ENCODE assay signal across 22 mouse cellular contexts in the genomic region with DNA sequence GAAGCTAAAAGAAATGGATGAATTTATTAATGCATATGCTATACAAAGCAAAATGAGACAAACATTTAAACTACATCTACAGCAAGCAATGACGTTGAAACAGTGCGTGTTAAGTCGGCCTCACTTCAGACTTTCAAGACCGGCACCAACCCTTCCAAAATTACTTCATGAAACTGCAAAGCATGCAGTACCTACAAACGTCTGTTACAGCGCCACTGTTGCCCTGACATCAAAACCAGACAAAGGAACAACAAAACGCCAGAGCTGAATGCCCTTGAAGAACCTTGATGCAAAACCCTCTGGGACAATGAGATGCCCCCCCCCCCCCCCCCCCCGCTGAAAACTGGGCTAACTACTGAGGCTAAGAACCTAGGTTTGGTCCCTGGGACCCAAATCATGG. TPM values are rescaled to one million over a fixed set of nuclear protein-coding genes. Genes with fewer than 3 reads are reported as not detected.
DNase-seq lines count a peak whose midpoint lies in the region; ATAC-seq and TF ChIP-seq lines count a peak whose summit lies in the region.
"Had no signal": no experiment of that assay in that cellular context is flagged by ENCODE, and none has a peak within 500 bp of the region (broad histone marks: within the 10 kb centered on the region; RNA-seq: fewer than 3 reads in every experiment).

No protein-coding gene starts in this region.

- H3K4me2 ChIP-seq in forebrain, postnatal 0 days (ENCODE audit: low read depth), result no peak overlapping the region
- H3K4me2 ChIP-seq in forebrain, embryonic 13.5 days, result no peak overlapping the region
- H3K4me2 ChIP-seq in kidney, embryonic 15.5 days, result no peak overlapping the region
- H3K4me2 ChIP-seq: embryonic facial prominence, embryonic 12.5 days; forebrain, embryonic 12.5 days; hindbrain, embryonic 12.5 days; intestine, embryonic 15.5 days had no signal

- DNase-seq in forebrain, postnatal 0 days, result no peak
- no peak for DNase-seq in layer of hippocampus, adult 2 months (ENCODE audit: low spot score in 2 of 2)
- no peak for DNase-seq in layer of hippocampus, postnatal 25 days (ENCODE audit: extremely low spot score in 1 of 2, low spot score in 1 of 2)
- no peak for DNase-seq in brain, embryonic 14.5 days (ENCODE audit: low read depth)
- DNase-seq: adrenal gland, adult 2 months; adrenal gland, postnatal 25 days; cerebellum, adult 2 months; cerebellum, postnatal 10 days; gastrocnemius, adult 2 months; gastrocnemius, postnatal 25 days; heart, postnatal 10 days; heart, postnatal 4 days had no signal

- no peaks in the 10 kb centered on the region for H3K4me1 ChIP-seq in forebrain, postnatal 0 days (ENCODE audit: insufficient read depth)
- H3K4me1 ChIP-seq in forebrain, embryonic 13.5 days, result no peaks in the 10 kb centered on the region
- peaks cover 16% of the 10 kb centered on the region; the same call in 1 of the 2 replicates for H3K4me1 ChIP-seq in E14TG2a.4 (replicated peaks; ENCODE audit: low read depth, low read length)
- H3K4me1 ChIP-seq in kidney, embryonic 15.5 days, result no peaks in the 10 kb centered on the region
- H3K4me1 ChIP-seq: embryonic facial prominence, embryonic 12.5 days; forebrain, embryonic 12.5 days; hindbrain, embryonic 12.5 days had no signal

- ATAC-seq in forebrain, postnatal 0 days, result no peak
- no peak for ATAC-seq in forebrain, embryonic 13.5 days
- no peak for ATAC-seq in kidney, embryonic 15.5 days (replicated peaks; ENCODE audit: low FRiP score)
- ATAC-seq: intestine, embryonic 15.5 days had no signal

- 60% methylated on average over 8 of the region's 8 CpGs for WGBS in forebrain, postnatal 0 days
- WGBS in forebrain, embryonic 13.5 days, result 68% methylated on average over 8 of the region's 8 CpGs
- WGBS in kidney, embryonic 15.5 days, result 79% methylated on average over 7 of the region's 8 CpGs

- H3K27me3 ChIP-seq in forebrain, postnatal 0 days (ENCODE audit: insufficient read depth, low read length), result no peaks in the 10 kb centered on the region
- H3K27me3 ChIP-seq in forebrain, embryonic 13.5 days, result no peaks in the 10 kb centered on the region
- H3K27me3 ChIP-seq in E14TG2a.4 (ENCODE audit: insufficient read depth, low read length), result 0 out of 2 replicates have a peak, but pooled peaks cover 3% of the 10 kb centered on the region
- no peaks in the 10 kb centered on the region for H3K27me3 ChIP-seq in kidney, embryonic 15.5 days
- H3K27me3 ChIP-seq: CH12.LX; embryonic facial prominence, embryonic 12.5 days; forebrain, embryonic 12.5 days; hindbrain, embryonic 12.5 days; intestine, embryonic 15.5 days had no signal

- H3K9ac ChIP-seq in forebrain, postnatal 0 days, result no peak overlapping the region
- no peak overlapping the region for H3K9ac ChIP-seq in forebrain, embryonic 13.5 days
- no peak overlapping the region for H3K9ac ChIP-seq in kidney, embryonic 15.5 days
- H3K9ac ChIP-seq: embryonic facial prominence, embryonic 12.5 days; forebrain, embryonic 12.5 days; hindbrain, embryonic 12.5 days; intestine, embryonic 15.5 days had no signal

- H3K27ac ChIP-seq in forebrain, postnatal 0 days (ENCODE audit: low read depth, low read length), result no peak overlapping the region
- H3K27ac ChIP-seq in forebrain, embryonic 13.5 days, result no peak overlapping the region
- H3K27ac ChIP-seq in layer of hippocampus, adult 2 months, result no peak overlapping the region
- H3K27ac ChIP-seq in kidney, embryonic 15.5 days, result no peak overlapping the region
- H3K27ac ChIP-seq: embryonic facial prominence, embryonic 12.5 days; forebrain, embryonic 12.5 days; gastrocnemius, adult 2 months; hindbrain, embryonic 12.5 days; intestine, embryonic 15.5 days had no signal

- no peaks in the 10 kb centered on the region for H3K36me3 ChIP-seq in forebrain, postnatal 0 days (ENCODE audit: insufficient read depth)
- no peaks in the 10 kb centered on the region for H3K36me3 ChIP-seq in forebrain, embryonic 13.5 days (ENCODE audit: poor library complexity, severe bottlenecking)
- 0 out of 2 replicates have a peak, but pooled peaks cover 5% of the 10 kb centered on the region for H3K36me3 ChIP-seq in E14TG2a.4 (ENCODE audit: insufficient read depth, low read length)
- H3K36me3 ChIP-seq in kidney, embryonic 15.5 days, result no peaks in the 10 kb centered on the region
- H3K36me3 ChIP-seq: embryonic facial prominence, embryonic 12.5 days; forebrain, embryonic 12.5 days; hindbrain, embryonic 12.5 days; intestine, embryonic 15.5 days had no signal

- no peaks in the 10 kb centered on the region for H3K9me3 ChIP-seq in forebrain, postnatal 0 days (ENCODE audit: low read length)
- no peaks in the 10 kb centered on the region for H3K9me3 ChIP-seq in forebrain, embryonic 13.5 days (replicated peaks)
- peaks cover 7% of the 10 kb centered on the region for H3K9me3 ChIP-seq in E14TG2a.4 (ENCODE audit: low read length)
- H3K9me3 ChIP-seq in kidney, embryonic 15.5 days (replicated peaks), result no peaks in the 10 kb centered on the region
- H3K9me3 ChIP-seq: embryonic facial prominence, embryonic 12.5 days; forebrain, embryonic 12.5 days; hindbrain, embryonic 12.5 days; intestine, embryonic 15.5 days had no signal

- peak; percentile 36; the same call in 1 of the 2 replicates for TF ChIP-seq CTCF in forebrain, postnatal 0 days (IDR thresholded peaks at IDR 0.05; ENCODE audit: low read depth)
- TF ChIP-seq CTCF in layer of hippocampus, adult 2 months (conservative IDR thresholded peaks at IDR 0.05), result peak; percentile 36
- peak; percentile 25 for TF ChIP-seq CTCF in E14TG2a.4 (conservative IDR thresholded peaks at IDR 0.05; ENCODE audit: low read length)
- peak; percentile 29; the same call in 1 of the 2 replicates for TF ChIP-seq CTCF in brain, embryonic 14.5 days (IDR thresholded peaks at IDR 0.05; ENCODE audit: borderline replicate concordance, extremely low read depth, insufficient read depth, insufficient read length)

- no peak for TF ChIP-seq POLR2A in brain, embryonic 14.5 days (IDR thresholded peaks at IDR 0.05; ENCODE audit: borderline replicate concordance, extremely low read depth, insufficient read depth, insufficient read length, poor library complexity, severe bottlenecking)

- no peak overlapping the region for H3K4me3 ChIP-seq in forebrain, postnatal 0 days (ENCODE audit: low read depth, low read length)
- H3K4me3 ChIP-seq in forebrain, embryonic 13.5 days, result no peak overlapping the region
- H3K4me3 ChIP-seq in layer of hippocampus, adult 2 months, result no peak overlapping the region
- H3K4me3 ChIP-seq in E14TG2a.4 (replicated peaks; ENCODE audit: low read length), result no peak overlapping the region
- H3K4me3 ChIP-seq in kidney, embryonic 15.5 days (replicated peaks), result no peak overlapping the region
- H3K4me3 ChIP-seq: embryonic facial prominence, embryonic 12.5 days; forebrain, embryonic 12.5 days; gastrocnemius, adult 2 months; hindbrain, embryonic 12.5 days; intestine, embryonic 15.5 days had no signal

RNA-seq across cellular contexts. Expression of a gene that starts 16.9 kb away (rescaled TPM):
- total RNA-seq in forebrain, postnatal 0 days (2014; rRNA removed), result 47.9 and 50.0 TPM in 2 replicates
- 64.4 and 74.9 TPM in 2 replicates for polyA plus RNA-seq in forebrain, postnatal 0 days (2015; fragmentation: Nextera tagmentation; extraction: Ambion mirVana)
- 112 and 114 TPM in 2 replicates for polyA plus RNA-seq in forebrain, embryonic 13.5 days (2015; fragmentation: Nextera tagmentation; extraction: Ambion mirVana)
- 10 to 100 TPM; 52.0 to 69.4 TPM for total RNA-seq in layer of hippocampus, adult 2 months (2021)
- total RNA-seq in layer of hippocampus, postnatal 25 days (2021), result 10 to 100 TPM; 49.2 to 53.3 TPM
- polyA plus RNA-seq in brain, embryonic 14.5 days (2012; rRNA removed), result 53.0 and 54.2 TPM in 2 replicates
- polyA plus RNA-seq in kidney, embryonic 15.5 days (2015; fragmentation: Nextera tagmentation; extraction: Ambion mirVana), result 88.9 and 90.3 TPM in 2 replicates

RNA-seq across cellular contexts. Expression of a gene that starts 29.3 kb away (rescaled TPM):
- 0.92 and 2.3 TPM in 2 replicates for total RNA-seq in forebrain, postnatal 0 days (2014; rRNA removed)
- polyA plus RNA-seq in forebrain, postnatal 0 days (2015; fragmentation: Nextera tagmentation; extraction: Ambion mirVana), result 0.93 and 1.7 TPM in 2 replicates
- 1.7 and 1.8 TPM in 2 replicates for polyA plus RNA-seq in forebrain, embryonic 13.5 days (2015; fragmentation: Nextera tagmentation; extraction: Ambion mirVana)
- 1 to 10 TPM; 1.8 to 3.4 TPM for total RNA-seq in layer of hippocampus, adult 2 months (2021)
- 1 to 10 TPM; 2.0 to 2.3 TPM for total RNA-seq in layer of hippocampus, postnatal 25 days (2021)
- 0.78 and 1.5 TPM in 2 replicates for polyA plus RNA-seq in brain, embryonic 14.5 days (2012; rRNA removed)
- polyA plus RNA-seq in kidney, embryonic 15.5 days (2015; fragmentation: Nextera tagmentation; extraction: Ambion mirVana), result 11.3 and 12.2 TPM in 2 replicates

RNA-seq across cellular contexts. Expression of a gene that starts 29.4 kb away (rescaled TPM):
- 5.6 and 6.3 TPM in 2 replicates for total RNA-seq in forebrain, postnatal 0 days (2014; rRNA removed)
- 4.9 and 5.0 TPM in 2 replicates for polyA plus RNA-seq in forebrain, postnatal 0 days (2015; fragmentation: Nextera tagmentation; extraction: Ambion mirVana)
- polyA plus RNA-seq in forebrain, embryonic 13.5 days (2015; fragmentation: Nextera tagmentation; extraction: Ambion mirVana), result 5.5 and 6.8 TPM in 2 replicates
- total RNA-seq in layer of hippocampus, adult 2 months (2021), result 1 to 10 TPM; 3.7 to 4.3 TPM
- total RNA-seq in layer of hippocampus, postnatal 25 days (2021), result 1 to 10 TPM; 4.3 to 5.3 TPM
- polyA plus RNA-seq in brain, embryonic 14.5 days (2012; rRNA removed), result 4.9 and 5.2 TPM in 2 replicates
- 8.7 and 10.0 TPM in 2 replicates for polyA plus RNA-seq in kidney, embryonic 15.5 days (2015; fragmentation: Nextera tagmentation; extraction: Ambion mirVana)

RNA-seq across cellular contexts. Expression of a gene that starts 56.3 kb away (rescaled TPM):
- 13.8 and 15.2 TPM in 2 replicates for total RNA-seq in forebrain, postnatal 0 days (2014; rRNA removed)
- 7.6 and 11.6 TPM in 2 replicates for polyA plus RNA-seq in forebrain, postnatal 0 days (2015; fragmentation: Nextera tagmentation; extraction: Ambion mirVana)
- 1.2 and 1.7 TPM in 2 replicates for polyA plus RNA-seq in forebrain, embryonic 13.5 days (2015; fragmentation: Nextera tagmentation; extraction: Ambion mirVana)
- total RNA-seq in layer of hippocampus, adult 2 months (2021), result 1 to 10 TPM; 8.9 to 9.1 TPM
- 1 to 10 TPM; 8.2 to 8.5 TPM for total RNA-seq in layer of hippocampus, postnatal 25 days (2021)
- 1.0 and 2.8 TPM in 2 replicates for polyA plus RNA-seq in brain, embryonic 14.5 days (2012; rRNA removed)
- polyA plus RNA-seq in kidney, embryonic 15.5 days (2015; fragmentation: Nextera tagmentation; extraction: Ambion mirVana), result 8.7 and 8.8 TPM in 2 replicates
- total RNA-seq: CH12.LX; granulocyte monocyte progenitor cell, adult 5-6 weeks had no signal
- polyA plus RNA-seq: G1E had no signal
